Mouse (Mus musculus) ES-E14 (cell line): ENCODE results near the gene Fus.

Experiments used
- CHD2 ChIP-seq: IDR thresholded peaks from 2 replicates; pipeline ENCODE4 v1.6.1; 2014; ENCODE audit warnings: mild to moderate bottlenecking, low read depth, low read length, inconsistent platforms
- HCFC1 ChIP-seq: IDR thresholded peaks from 2 replicates; pipeline ENCODE4 v1.6.1; 2012; ENCODE audit warnings: low read length, inconsistent platforms, borderline replicate concordance; ENCODE audit not compliant: insufficient read depth
- MAFK ChIP-seq: IDR thresholded peaks from 2 replicates; pipeline ENCODE4 v1.6.1; 2014; ENCODE audit warnings: mild to moderate bottlenecking, low read depth, low read length, inconsistent platforms; ENCODE audit not compliant: insufficient read depth
- ZC3H11A ChIP-seq: IDR thresholded peaks from 2 replicates; pipeline ENCODE4 v1.6.1; 2012; ENCODE audit warnings: low read depth, mild to moderate bottlenecking, inconsistent platforms, low read length, borderline replicate concordance
- ZNF384 ChIP-seq: IDR thresholded peaks from 2 replicates; pipeline ENCODE4 v1.6.1; 2012; ENCODE audit warnings: low read depth, low read length, inconsistent platforms

DNA sequence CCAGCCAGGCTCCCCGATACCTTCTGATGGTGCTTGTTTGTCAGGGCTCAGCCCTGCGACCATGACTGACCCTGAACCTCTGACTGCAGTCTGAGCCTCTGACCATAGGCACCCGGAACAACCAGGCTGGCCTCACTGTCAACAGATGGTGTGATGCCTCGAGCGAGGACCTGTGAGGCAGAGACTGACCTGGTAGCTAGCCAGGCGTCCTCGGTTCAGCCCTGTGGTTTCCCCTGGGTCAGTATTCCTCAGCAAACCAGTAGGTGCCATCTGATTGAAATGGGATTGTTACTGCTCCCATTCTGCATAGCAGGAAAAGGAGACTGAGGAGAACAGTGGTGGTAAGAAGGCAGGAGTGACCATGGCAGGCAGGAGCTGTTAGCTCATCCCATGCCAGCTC is 38.9 kb downstream of the Fus start:
- TF ChIP-seq HCFC1 (no peak), MAFK (no peak), CHD2 (no peak), ZNF384 (no peak), ZC3H11A (no peak)
